Mouse (Mus musculus): ENCODE results near the gene D5Ertd579e.

Gene D5Ertd579e

GRCm38 (mm10) chr5:36695461-36696231 is at the start of gene D5Ertd579e:
D5Ertd579e (minus strand) TSS chr5:36696024.
- DNase-seq (ENCODE audit: low read depth, low spot score) = peak; percentile 98

- DNase-seq (ENCODE audit: low read depth, low spot score) = peak; percentile 85
Measured at GRCm38 (mm10) chr5:36742126-36742848, 46.5 kb upstream of the D5Ertd579e start.

DNA sequence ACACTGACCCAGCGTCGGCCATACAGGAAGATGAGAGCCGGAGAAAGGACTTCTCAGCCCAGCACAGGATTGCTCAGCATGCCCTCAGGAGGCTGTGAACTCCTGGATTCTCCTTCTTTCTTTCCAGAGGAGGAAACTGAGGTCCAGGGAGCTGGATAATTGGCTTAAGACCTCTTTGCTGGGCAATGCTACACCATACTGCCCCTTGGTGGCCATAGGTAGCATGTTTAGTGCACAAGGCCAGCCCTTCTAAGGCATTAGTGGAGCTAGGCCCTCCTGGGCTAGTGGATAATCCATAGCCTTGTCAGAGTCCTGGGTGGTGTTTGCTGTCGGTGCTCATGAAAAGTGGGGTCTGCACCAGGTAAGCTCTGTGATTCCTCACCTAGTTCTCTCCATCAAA is 44.0 kb upstream of the D5Ertd579e start:
- peak; percentile 86 for DNase-seq (ENCODE audit: low read depth, low spot score)

DNA sequence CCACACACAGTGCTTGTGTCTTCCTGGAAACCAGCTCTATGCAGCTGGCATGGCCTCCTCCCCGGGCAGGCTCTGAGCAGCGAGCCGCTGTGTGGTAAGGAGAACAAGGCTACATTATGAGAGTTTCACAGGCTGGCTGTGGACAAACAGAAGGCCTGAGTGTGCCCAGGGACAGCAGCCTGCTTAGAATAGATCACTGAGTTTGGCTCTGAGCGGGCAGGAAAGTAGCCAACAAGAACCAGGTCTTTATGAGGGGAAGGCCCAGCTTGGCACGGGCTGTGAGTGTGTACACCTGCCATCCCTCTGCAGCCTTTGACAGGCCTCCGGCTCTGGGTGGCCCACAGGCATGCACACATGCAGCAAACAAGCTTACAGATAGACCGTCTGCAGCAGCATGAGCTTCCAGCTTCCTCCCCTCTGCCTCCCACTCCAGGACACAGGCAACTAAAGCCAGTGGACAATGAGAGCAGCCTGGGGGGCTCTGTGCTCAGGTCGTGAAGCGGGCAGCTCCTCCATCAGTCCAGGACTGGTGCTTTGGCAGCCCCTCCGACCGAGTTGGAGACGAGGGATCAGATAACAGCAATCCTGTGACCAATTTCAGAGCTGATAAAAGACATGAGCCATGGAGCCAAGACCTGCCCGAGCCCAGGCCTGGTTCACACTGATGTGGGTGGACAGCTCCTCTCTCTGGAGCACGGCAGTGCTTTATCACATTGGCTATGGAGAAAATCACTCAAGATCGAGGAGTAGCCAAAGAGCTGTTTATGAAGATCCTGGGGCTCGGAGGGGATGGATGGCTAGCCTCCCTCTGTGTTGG is 43.2 kb upstream of the D5Ertd579e start:
- peak; percentile 98 for DNase-seq (ENCODE audit: low read depth, low spot score)

DNA sequence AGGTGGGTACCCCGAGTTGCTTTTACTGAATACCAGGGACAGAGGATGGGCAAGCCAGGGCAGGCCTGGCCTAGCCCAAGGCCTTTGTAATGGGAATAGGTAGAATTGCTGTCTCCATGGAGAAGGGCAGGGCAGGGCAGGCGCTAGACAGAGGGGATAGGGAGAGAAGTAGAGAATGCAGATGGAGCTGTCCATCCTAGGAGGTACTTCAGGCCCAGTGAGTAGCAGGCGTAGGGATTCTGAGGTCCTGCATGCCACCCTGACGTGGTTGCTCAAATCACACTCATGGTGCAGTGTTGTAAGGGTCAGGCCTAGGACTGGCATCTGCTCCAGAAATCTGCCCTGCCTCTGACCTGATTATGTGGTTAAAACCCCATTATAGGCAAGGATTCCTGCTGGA is 41.9 kb upstream of the D5Ertd579e start:
- DNase-seq (ENCODE audit: low read depth, low spot score) = no peak

- peak; percentile 43 for DNase-seq (ENCODE audit: low read depth, low spot score)
Measured at GRCm38 (mm10) chr5:36736009-36736408, 40.2 kb upstream of the D5Ertd579e start.

DNA sequence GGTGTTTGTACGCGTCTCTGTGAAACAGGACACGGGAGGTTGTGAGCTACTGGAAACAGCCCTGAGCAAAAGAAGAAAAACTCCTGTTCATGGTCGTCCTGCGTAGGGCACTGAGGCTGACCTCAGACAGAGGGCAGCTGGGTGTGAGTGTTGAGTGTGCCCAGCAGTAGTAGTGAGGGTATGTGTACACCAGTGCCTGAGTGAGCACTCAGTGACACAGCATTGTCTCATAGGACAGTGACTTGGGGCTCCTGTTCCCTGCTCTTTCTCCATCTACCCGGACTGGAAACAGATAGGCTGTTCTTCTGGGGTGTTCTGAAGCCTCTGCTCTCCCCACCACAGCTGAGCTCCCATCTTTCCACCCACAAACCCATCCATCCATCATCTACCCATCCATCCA is 39.3 kb upstream of the D5Ertd579e start:
- no peak for DNase-seq (ENCODE audit: low read depth, low spot score)

- no peak for DNase-seq (ENCODE audit: low read depth, low spot score)
Measured at GRCm38 (mm10) chr5:36733405-36733804, 37.6 kb upstream of the D5Ertd579e start.

GRCm38 (mm10) chr5:36731901-36732652 is 36.3 kb upstream of the D5Ertd579e start:
- DNase-seq (ENCODE audit: low read depth, low spot score) = no peak

DNA sequence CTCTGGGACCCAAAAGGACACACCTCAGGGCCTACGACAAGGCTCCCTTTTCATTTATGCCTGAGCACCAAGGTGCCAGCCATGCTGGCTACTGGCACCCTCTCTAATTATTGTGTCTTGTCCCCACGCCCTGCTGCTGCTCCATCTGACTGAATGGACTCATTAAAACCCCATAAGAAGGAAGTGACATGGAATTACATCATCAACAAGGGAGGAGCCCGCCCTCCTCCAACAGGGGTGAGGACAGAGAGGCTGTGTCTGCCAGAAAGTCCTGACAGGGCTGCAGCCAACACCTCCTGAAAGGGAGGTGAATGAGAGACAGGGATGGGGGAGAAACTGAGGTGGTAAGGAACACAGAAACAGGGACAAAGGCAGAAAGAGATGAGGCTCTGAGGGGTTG is 34.9 kb upstream of the D5Ertd579e start:
- DNase-seq (ENCODE audit: low read depth, low spot score) = peak; percentile 68

GRCm38 (mm10) chr5:36729923-36730322 is 34.1 kb upstream of the D5Ertd579e start:
- no peak for DNase-seq (ENCODE audit: low read depth, low spot score)

DNA sequence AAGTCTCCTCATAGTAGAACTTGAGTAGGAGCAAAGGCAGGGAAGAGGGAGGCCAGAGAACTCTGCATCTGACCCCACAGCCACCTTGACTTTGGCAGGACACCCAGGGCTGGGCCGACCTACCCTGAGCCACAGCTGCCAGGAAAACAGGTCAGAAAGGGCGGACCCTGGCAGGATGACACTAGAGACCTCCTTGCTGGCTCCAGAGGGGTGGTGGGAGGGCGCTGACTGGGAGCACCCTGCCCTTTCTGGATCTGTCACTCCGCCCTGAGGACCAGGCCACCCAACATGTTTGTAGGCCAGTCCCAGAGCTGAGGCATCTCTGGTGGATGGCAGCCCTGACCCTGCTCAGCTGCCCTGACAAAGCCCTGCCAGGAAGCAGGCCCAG is 33.3 kb upstream of the D5Ertd579e start:
- no peak for DNase-seq (ENCODE audit: low read depth, low spot score)

- no peak for DNase-seq (ENCODE audit: low read depth, low spot score)
Measured at GRCm38 (mm10) chr5:36728403-36729085, 32.7 kb upstream of the D5Ertd579e start.

- DNase-seq (ENCODE audit: low read depth, low spot score) = peak; percentile 94
Measured at GRCm38 (mm10) chr5:36727776-36728175, 32.0 kb upstream of the D5Ertd579e start.

GRCm38 (mm10) chr5:36727136-36727535 is 31.3 kb upstream of the D5Ertd579e start:
- DNase-seq (ENCODE audit: low read depth, low spot score) = peak; percentile 50

DNA sequence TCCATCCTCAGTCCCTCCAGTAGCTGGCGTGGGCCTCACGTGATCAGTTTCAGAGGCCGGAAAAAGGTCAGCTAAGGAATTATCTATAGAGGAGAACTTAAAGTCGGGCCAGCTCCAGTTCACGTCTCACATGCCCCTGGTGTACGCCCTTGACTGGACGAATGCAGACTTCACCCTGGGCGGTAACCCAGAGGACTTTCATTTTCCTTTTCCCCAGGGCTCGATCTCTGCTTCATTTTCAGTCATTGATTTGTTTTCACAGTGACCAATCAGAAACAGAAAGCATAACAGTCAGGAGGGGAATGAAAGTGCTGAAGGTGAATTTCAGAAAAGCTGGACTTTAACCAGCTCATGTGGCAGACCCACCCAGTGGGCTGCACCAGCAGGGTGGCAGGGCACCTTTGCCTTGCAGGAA is 30.6 kb upstream of the D5Ertd579e start:
- no peak for DNase-seq (ENCODE audit: low read depth, low spot score)

DNA sequence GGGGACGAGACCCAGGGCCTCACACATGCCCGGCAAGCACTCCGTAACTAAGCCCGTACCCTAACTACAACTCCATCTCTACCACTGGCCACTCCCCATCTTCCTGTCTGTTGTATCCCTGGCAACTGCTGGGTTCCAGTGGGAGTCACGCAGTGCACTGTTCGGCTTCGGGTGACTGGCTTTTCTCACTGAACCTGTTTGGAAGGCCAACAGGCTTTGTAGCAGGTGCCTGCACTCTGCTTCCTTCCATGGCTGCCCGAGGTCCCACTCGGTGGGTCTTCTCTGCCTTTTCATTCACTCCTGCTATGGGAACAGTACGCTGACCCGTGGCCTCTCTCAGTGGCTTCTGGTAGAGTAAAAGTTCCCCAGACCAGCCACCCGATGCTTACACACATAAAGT is 30.0 kb upstream of the D5Ertd579e start:
- no peak for DNase-seq (ENCODE audit: low read depth, low spot score)

GRCm38 (mm10) chr5:36724274-36724673 is 28.4 kb upstream of the D5Ertd579e start:
- no peak for DNase-seq (ENCODE audit: low read depth, low spot score)

GRCm38 (mm10) chr5:36723356-36723755 is 27.5 kb upstream of the D5Ertd579e start:
- no peak for DNase-seq (ENCODE audit: low read depth, low spot score)

DNA sequence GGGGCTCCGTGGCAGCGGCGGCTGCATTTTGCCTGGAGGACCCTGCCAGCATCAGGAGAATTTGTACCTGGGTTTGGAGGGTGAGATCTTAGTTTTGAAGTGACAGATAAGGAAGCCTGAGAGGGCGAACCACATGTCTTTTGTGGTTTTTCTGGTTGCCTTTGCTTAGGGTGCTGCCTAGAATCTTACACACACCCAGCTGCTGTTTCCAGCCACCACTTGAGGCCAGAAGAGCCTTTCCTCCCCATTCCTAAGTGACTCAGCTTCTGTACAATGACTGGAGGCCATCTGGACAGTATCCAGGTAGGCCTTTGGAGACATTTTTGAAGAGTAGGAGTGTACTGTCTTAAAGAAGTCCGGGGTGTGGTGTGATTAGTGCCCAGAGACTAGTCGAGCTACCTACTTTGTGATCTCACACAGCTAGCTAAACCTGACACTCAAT is 26.6 kb upstream of the D5Ertd579e start:
- DNase-seq (ENCODE audit: low read depth, low spot score) = peak; percentile 31

Measured in brain, adult 2 months (tissue).